Mouse (Mus musculus) forebrain, embryonic 13.5 days (tissue): ENCODE data around the gene Syne4. TPM values are rescaled to one million over a fixed set of nuclear protein-coding genes. Genes with fewer than 3 reads are reported as not detected.
A peak's percentile ranks its signal among the peaks of the same experiment; 100 is the strongest.

Experiments
- ATAC-seq: fragments of 200-750 bp; cut with Nextera tagmentation; 2 replicates; pipeline ENCODE4 v1.8.0; 2017
- H3K27ac ChIP-seq: fragments of 300-500 bp; sonication (generic); 2 replicates; pipeline ENCODE4 v1.5.1; 2015; ENCODE audit warnings: inconsistent platforms, mild to moderate bottlenecking, moderate library complexity
- H3K27me3 ChIP-seq: fragments of 300-500 bp; sonication (generic); 2 replicates; pipeline ENCODE4 v1.6.1; 2015; ENCODE audit warnings: mild to moderate bottlenecking, inconsistent platforms
- H3K36me3 ChIP-seq: fragments of 300-500 bp; sonication (generic); 2 replicates; pipeline ENCODE4 v1.6.1; 2015; ENCODE audit warnings: mild to moderate bottlenecking, inconsistent platforms; ENCODE audit not compliant: poor library complexity, severe bottlenecking
- H3K4me1 ChIP-seq: fragments of 300-500 bp; sonication (generic); 2 replicates; pipeline ENCODE4 v1.6.1; 2015; ENCODE audit warnings: inconsistent platforms
- H3K4me2 ChIP-seq: fragments of 300-500 bp; sonication (generic); 2 replicates; pipeline ENCODE4 v1.6.1; 2015; ENCODE audit warnings: inconsistent platforms, mild to moderate bottlenecking, moderate library complexity
- H3K4me3 ChIP-seq: fragments of 300-500 bp; sonication (generic); 2 replicates; pipeline ENCODE4 v1.5.1; 2015; ENCODE audit warnings: mild to moderate bottlenecking, inconsistent platforms
- H3K9ac ChIP-seq: fragments of 300-500 bp; sonication (generic); 2 replicates; pipeline ENCODE4 v1.6.1; 2015; ENCODE audit warnings: mild to moderate bottlenecking, inconsistent platforms
- H3K9me3 ChIP-seq: fragments of 300-500 bp; sonication (generic); replicated peaks from 2 replicates; pipeline ENCODE4 v1.6.1; 2016; ENCODE audit warnings: inconsistent platforms
- WGBS: fragments of 180-500 bp; shearing (Covaris S2); methylation state at CpG from one replicate; pipeline ENCODE4 v1.1.7; 2015; 5-methylcytosine and 5-hydroxymethylcytosine counted together
- polyA plus RNA-seq: library from polyadenylated mRNA; unstranded; fragments of >200 nt; fragmentation: Nextera tagmentation; extraction: Ambion mirVana; gene quantifications from 2 replicates; pipeline ENCODE4 v1.2.1, GENCODE M21; 2015

The Syne4 gene
- polyA plus RNA-seq, 1 experiment from 2014 or later, result 9.2 TPM

GRCm38 (mm10) chr7:30335688-30336087 lies 21.1 kb downstream of the Syne4 start:
- Histone ChIP-seq H3K4me2 (no peak overlapping the region), H3K9ac (no peak overlapping the region), H3K4me1 (peaks cover 29% of the 10 kb centered on the region), H3K27ac (no peak overlapping the region), H3K9me3 (no peaks in the 10 kb centered on the region), H3K36me3 (no peaks in the 10 kb centered on the region), H3K4me3 (no peak overlapping the region), H3K27me3 (peaks cover 24% of the 10 kb centered on the region)
- whole genome bisulfite sequencing, result 75% methylated on average over 6 of the region's 6 CpGs
- ATAC-seq, result no peak

GRCm38 (mm10) chr7:30336384-30336783 lies 21.8 kb downstream of the Syne4 start:
- WGBS, result 2% methylated on average over 9 of the region's 9 CpGs
- no peak overlapping the region for H3K27ac ChIP-seq
- peak; percentile 56 for ATAC-seq
- H3K27me3 ChIP-seq, result peaks cover 24% of the 10 kb centered on the region
- peak overlapping the region; percentile 16; the same call in 1 of the 2 replicates for H3K4me2 ChIP-seq
- no peaks in the 10 kb centered on the region for H3K36me3 ChIP-seq
- peaks cover 27% of the 10 kb centered on the region for H3K4me1 ChIP-seq
- H3K9ac ChIP-seq, result no peak overlapping the region
- H3K4me3 ChIP-seq, result no peak overlapping the region
- H3K9me3 ChIP-seq, result no peaks in the 10 kb centered on the region

DNA sequence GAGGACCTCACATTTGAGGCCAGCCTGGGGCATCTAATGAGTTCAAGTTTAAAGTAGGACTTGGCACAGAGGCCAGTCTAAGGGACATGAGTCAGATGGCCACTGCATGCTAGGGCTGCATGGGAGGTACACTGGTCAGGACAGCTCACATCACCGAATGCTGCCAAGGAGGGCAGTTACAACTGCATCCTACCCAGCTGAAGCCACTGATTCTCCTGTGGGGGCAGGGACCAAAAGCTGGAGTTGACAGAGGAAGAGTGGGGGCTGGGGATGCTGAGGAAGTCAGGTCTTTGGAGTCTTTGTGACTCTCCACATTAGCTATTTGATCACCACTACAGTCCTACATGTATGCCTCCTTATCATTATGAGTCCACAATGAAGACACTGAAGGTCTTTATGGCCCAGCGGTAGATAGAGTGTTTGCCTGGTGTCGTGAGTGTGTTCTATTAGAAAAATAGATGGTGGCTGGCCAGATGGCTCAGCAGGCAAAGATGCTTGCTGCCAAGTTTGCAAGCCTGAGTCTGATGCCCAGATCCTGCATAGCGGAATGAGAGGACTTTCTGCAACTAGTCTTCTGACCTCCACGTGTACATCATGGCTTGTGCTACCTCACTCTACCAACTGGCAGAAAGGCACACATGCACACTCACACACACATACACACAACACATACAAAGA lies 25.0 kb downstream of the Syne4 start:
- Histone ChIP-seq H3K27ac (no peak overlapping the region), H3K27me3 (peaks cover 29% of the 10 kb centered on the region), H3K36me3 (no peaks in the 10 kb centered on the region), H3K4me1 (peaks cover 2% of the 10 kb centered on the region; the same call in 1 of the 2 replicates), H3K4me3 (no peak overlapping the region), H3K4me2 (no peak overlapping the region), H3K9ac (no peak overlapping the region), H3K9me3 (no peaks in the 10 kb centered on the region)
- no peak for ATAC-seq
- WGBS, result 72% methylated on average over 5 of the region's 5 CpGs

- no peak overlapping the region for H3K27ac ChIP-seq
- H3K9ac ChIP-seq, result no peak overlapping the region
- no peaks in the 10 kb centered on the region for H3K9me3 ChIP-seq
- 0 out of 2 replicates have a peak, but pooled peaks cover 6% of the 10 kb centered on the region for H3K4me1 ChIP-seq
- H3K4me2 ChIP-seq, result no peak overlapping the region
- no peak overlapping the region for H3K4me3 ChIP-seq
- WGBS, result 28% methylated on average over 21 of the region's 21 CpGs
- H3K36me3 ChIP-seq, result no peaks in the 10 kb centered on the region
- H3K27me3 ChIP-seq, result peaks cover 50% of the 10 kb centered on the region
- no peak for ATAC-seq
These were observed 32.2 kb downstream of the Syne4 start for GRCm38 (mm10) chr7:30346635-30347379.

DNA sequence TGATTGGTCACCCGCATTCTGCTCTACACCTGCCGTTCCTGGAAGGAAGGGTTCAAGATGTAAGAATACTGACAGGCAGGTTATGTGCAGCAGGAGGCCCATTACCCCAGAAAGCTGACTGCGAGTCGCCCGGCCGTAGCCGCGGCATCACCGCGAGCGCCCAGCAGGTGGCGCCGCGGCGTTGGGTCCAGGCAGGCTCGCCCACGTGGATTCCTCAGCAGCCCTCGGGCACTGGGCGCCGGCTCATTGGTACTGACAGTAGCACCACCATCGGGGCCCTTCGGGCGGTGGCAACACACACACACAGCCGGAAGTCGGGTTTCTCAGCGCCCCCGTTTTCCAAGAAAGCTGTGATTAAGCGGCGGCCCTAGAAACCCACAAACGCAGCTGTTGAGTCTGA lies 33.2 kb downstream of the Syne4 start:
- no peak overlapping the region; the same call in 1 of the 2 replicates for H3K4me3 ChIP-seq
- peak; percentile 70 for ATAC-seq
- H3K36me3 ChIP-seq, result no peaks in the 10 kb centered on the region
- H3K9ac ChIP-seq, result peak overlapping the region; percentile 26; the same call in 1 of the 2 replicates
- H3K27ac ChIP-seq, result no peak overlapping the region
- WGBS, result 2% methylated on average over 30 of the region's 30 CpGs
- peak overlapping the region; percentile 45 for H3K4me2 ChIP-seq
- H3K27me3 ChIP-seq, result peaks cover 50% of the 10 kb centered on the region
- H3K4me1 ChIP-seq, result 0 out of 2 replicates have a peak, but pooled peaks cover 6% of the 10 kb centered on the region
- H3K9me3 ChIP-seq, result no peaks in the 10 kb centered on the region

- Histone ChIP-seq H3K4me1 (peaks cover 12% of the 10 kb centered on the region; the same call in 1 of the 2 replicates), H3K9me3 (no peaks in the 10 kb centered on the region), H3K27me3 (peaks cover 16% of the 10 kb centered on the region), H3K27ac (no peak overlapping the region), H3K4me3 (no peak overlapping the region), H3K4me2 (no peak overlapping the region), H3K36me3 (peaks cover 31% of the 10 kb centered on the region), H3K9ac (no peak overlapping the region)
- WGBS, result 18% methylated on average over 6 of the region's 6 CpGs
- ATAC-seq, result peak; percentile 58; the same call in 1 of the 2 replicates
These were observed 38.7 kb downstream of the Syne4 start for GRCm38 (mm10) chr7:30353279-30353822.

DNA sequence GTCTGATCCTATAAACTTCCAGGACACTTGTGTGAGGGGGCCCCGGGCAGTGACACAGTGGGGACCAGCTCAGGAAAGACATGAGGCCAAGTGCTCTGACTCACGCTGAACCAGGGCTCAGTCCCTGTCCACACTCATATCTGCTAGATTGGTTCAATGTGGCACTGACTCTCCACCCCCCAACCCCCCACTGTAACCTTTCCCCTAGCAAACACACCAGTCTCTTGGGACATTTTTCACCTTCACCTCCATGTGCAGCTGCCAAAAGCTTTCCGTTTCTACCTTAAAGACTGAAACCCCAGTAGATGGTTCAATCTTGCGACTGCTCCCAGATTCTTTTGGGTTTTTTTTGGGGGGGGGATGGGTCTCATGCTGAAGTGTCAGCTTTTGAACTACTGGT lies 39.5 kb downstream of the Syne4 start:
- Histone ChIP-seq H3K4me3 (no peak overlapping the region), H3K9ac (no peak overlapping the region), H3K4me2 (no peak overlapping the region), H3K27me3 (peaks cover 10% of the 10 kb centered on the region; the same call in 1 of the 2 replicates), H3K9me3 (no peaks in the 10 kb centered on the region), H3K4me1 (peaks cover 14% of the 10 kb centered on the region), H3K27ac (no peak overlapping the region), H3K36me3 (peaks cover 32% of the 10 kb centered on the region)
- ATAC-seq, result no peak
- WGBS, result 78% methylated on average over 4 of the region's 4 CpGs

DNA sequence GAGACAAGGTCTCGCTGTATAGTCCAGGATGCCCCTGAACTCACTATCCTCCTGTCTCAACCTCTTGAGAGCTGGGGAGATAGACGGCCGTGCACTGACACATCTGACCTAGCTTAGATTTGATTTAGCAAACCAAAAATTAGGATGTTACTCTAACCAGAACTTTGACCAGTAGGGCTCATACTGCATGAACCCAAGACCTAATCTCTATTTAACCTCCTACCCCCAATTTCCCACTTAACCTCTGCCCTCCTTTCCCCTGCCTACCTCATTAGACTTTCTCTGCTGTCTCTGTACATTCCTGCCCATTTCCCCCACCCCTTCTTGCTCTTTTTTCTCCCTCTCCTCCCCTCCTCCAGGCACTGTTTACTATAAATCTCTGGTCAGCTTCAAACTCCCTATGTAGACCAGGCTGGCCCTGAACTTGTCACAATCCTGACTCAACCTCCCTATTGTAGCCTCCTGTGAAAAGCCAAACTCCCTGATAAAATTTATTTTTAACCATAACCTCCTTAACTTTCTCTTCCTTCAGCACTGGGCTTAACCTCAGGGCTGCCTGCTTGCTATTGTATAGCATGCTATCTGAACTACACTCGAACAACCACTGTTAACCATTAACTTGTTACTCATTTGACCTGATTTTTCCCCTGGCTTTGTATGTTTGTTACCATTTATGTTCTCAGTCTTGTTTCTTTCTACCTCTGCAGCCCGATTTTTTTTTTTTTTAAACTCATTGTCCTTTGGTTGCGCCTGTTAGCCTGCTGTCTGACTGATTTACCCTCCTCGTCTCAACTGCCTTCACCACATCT lies 44.0 kb downstream of the Syne4 start:
- Histone ChIP-seq H3K4me3 (no peak overlapping the region), H3K9ac (no peak overlapping the region), H3K4me1 (peaks cover 49% of the 10 kb centered on the region), H3K9me3 (no peaks in the 10 kb centered on the region), H3K27me3 (no peaks in the 10 kb centered on the region), H3K27ac (no peak overlapping the region), H3K36me3 (peaks cover 51% of the 10 kb centered on the region), H3K4me2 (no peak overlapping the region)
- no peak for ATAC-seq
- WGBS, result 81% methylated on average over 7 of the region's 7 CpGs

DNA sequence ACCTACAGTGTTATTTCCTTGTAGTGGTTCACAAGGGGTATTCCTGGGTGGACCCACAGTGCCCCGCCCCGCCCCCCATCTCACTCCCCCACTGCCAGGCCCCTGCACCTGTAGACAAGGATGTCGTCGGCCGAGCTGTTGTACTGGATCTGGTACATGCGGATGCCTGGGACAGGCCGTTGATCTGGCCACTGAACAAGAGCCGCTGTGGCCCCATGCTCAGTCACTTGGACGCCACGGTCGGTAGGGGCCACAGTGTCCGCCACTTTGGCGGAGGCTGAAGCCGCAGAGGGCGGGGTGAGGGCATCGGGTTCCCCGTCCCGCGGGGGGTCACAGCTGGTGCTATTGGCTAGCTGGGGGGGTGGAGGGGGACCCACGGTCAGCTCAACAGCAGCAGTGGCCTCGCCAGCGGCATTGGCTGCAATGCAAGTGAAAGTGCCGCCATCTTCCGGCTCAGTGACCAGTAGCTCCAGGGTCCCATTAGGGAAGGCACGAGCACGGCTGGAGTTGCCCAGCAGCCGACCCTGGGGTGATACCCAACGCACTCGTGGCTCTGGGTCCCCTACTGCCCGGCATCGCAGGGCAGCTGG lies 44.8 kb downstream of the Syne4 start:
- WGBS, result 91% methylated on average over 31 of the region's 31 CpGs
- H3K27ac ChIP-seq, result no peak overlapping the region
- no peak overlapping the region for H3K9ac ChIP-seq
- ATAC-seq, result no peak
- H3K4me3 ChIP-seq, result no peak overlapping the region
- peak overlapping the region; percentile 2; the same call in 1 of the 2 replicates for H3K4me2 ChIP-seq
- peaks cover 45% of the 10 kb centered on the region for H3K36me3 ChIP-seq
- peaks cover 4% of the 10 kb centered on the region for H3K27me3 ChIP-seq
- H3K9me3 ChIP-seq, result no peaks in the 10 kb centered on the region
- peaks cover 47% of the 10 kb centered on the region for H3K4me1 ChIP-seq

DNA sequence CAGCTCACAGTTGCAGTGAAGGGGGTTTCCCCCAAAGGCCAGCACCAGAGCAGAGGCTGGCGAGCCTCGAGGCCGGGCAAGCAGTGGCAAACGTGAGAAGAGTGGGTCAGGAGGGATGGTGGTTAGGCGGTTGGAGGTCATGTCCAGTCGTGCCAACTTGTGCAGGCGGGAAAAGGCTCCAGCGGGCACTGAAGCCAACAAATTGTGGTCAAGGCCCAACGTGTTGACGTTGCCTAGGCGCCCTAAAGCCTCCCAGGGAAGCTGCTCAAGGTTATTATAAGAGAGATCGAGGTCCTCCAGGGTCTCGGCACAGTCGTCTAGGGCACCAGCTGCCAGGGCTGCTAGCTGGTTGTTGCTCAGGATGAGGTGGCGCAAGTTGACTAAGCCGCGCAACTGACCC lies 45.4 kb downstream of the Syne4 start:
- Histone ChIP-seq H3K9ac (no peak overlapping the region), H3K27ac (no peak overlapping the region), H3K4me2 (peak overlapping the region; percentile 2; the same call in 1 of the 2 replicates), H3K27me3 (peaks cover 8% of the 10 kb centered on the region), H3K9me3 (no peaks in the 10 kb centered on the region), H3K4me3 (no peak overlapping the region), H3K4me1 (peaks cover 47% of the 10 kb centered on the region), H3K36me3 (peaks cover 41% of the 10 kb centered on the region)
- 94% methylated on average over 17 of the region's 17 CpGs for WGBS
- no peak for ATAC-seq

DNA sequence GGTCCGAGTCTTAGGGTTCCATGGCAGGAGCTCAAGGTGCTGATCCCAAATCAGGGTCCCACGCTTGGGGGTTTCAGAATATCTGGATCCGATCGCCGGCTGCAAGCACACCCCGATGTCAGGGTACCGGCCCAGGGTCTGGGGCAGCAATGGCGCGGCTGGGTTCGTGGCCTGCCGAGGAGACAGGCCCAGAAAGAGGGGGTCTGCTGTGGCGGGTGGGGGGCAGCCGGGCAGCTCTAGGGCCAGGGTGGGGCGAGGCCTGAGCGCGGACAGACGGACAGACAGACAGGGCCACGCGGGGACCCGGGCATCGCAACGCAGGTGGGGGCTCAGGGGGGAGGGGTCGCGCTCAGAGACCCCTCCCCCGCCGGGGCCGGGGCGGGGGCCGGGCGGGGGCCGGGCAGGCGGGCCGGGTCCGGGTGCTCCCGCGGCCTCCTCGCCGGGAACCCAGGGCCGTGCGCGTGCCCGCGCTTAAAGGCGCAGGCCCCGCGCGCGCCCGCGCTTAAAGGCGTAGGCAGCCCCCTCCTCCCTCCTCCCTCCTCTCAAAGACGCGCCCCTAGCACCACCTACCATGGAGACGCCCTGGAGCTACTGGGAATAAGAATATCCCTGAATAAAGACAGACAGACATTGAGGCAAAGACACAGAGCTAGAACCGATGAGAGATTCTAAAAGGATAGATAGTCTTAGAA lies 48.2 kb downstream of the Syne4 start, which contains the start of gene Lrfn3:
Gene Lrfn3 (minus strand): TSS at position 121 of the 692 bp plus-strand sequence.
- WGBS, result 1% methylated on average over 36 of the region's 55 CpGs
- Histone ChIP-seq H3K9me3 (no peaks in the 10 kb centered on the region), H3K36me3 (peaks cover 20% of the 10 kb centered on the region), H3K4me1 (peaks cover 44% of the 10 kb centered on the region), H3K4me3 (peak within 1 kb of the TSS; percentile 70), H3K27me3 (peaks cover 13% of the 10 kb centered on the region), H3K9ac (peak within 1 kb of the TSS; percentile 95), H3K4me2 (peak within 1 kb of the TSS; percentile 86), H3K27ac (peak within 1 kb of the TSS; percentile 31; the same call in 1 of the 2 replicates)
- ATAC-seq, result peak; percentile 86
